ENCODE assay signal across 19 mouse cellular contexts in the genomic region with DNA sequence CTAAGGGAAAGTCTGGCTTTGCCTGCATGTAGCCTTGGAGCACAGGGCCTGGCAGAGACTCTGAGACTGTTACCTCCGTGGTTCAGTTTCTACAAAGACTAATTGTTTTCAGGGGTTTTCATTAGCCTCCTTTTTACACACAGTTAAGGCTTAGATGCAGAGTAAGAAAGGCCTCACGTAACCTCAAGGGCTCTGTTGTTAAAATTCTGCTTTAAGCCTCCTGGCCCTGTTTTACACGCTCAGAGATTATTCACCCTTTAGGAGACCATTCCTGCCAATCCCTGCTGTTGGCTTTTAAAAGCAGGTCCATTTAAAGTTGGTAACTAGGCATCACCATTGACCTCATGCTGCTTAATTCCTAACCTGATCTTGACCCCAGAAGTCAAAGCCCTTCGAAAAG.
"Had no signal": no experiment of that assay in that cellular context is flagged by ENCODE, and none has a peak within 500 bp of the region (broad histone marks: within the 10 kb centered on the region; RNA-seq: fewer than 3 reads in every experiment).

No protein-coding gene starts in this region.

- H3K27ac ChIP-seq: layer of hippocampus, adult 2 months; left cerebral cortex, adult 2 months; liver, embryonic 14.5 days; lung, embryonic 15.5 days; stomach, postnatal 0 days had no signal

- H3K9ac ChIP-seq: liver, embryonic 14.5 days; liver, postnatal 0 days; lung, embryonic 15.5 days had no signal

- DNase-seq: kidney, adult 18-20 months; kidney, adult 9 months; kidney, postnatal 14 days; layer of hippocampus, adult 9-11 months; liver, postnatal 0 days; lung, postnatal 10 days; lung, postnatal 4 days; midbrain, embryonic 14.5 days; thymus, adult 2 months; thymus, postnatal 14 days; thymus, postnatal 4 days had no signal

- H3K27me3 ChIP-seq: lung, embryonic 15.5 days had no signal

- H3K36me3 ChIP-seq: lung, embryonic 15.5 days had no signal

- H3K9me3 ChIP-seq: lung, embryonic 15.5 days had no signal

- H3K4me2 ChIP-seq: liver, embryonic 11.5 days; lung, embryonic 15.5 days; midbrain, embryonic 11.5 days had no signal

- ATAC-seq: intestine, embryonic 16.5 days; liver, postnatal 0 days had no signal

- H3K4me3 ChIP-seq: layer of hippocampus, adult 2 months; left cerebral cortex, adult 2 months; lung, embryonic 15.5 days had no signal
